Mouse (Mus musculus): ENCODE measurements at regions not wholly inside any gene's neighbourhood (a gene's known extent, or its start where the extent isn't known, plus 50 kb on each side); places are given as distances from the start of the nearest gene placed in this dataset.

DNA sequence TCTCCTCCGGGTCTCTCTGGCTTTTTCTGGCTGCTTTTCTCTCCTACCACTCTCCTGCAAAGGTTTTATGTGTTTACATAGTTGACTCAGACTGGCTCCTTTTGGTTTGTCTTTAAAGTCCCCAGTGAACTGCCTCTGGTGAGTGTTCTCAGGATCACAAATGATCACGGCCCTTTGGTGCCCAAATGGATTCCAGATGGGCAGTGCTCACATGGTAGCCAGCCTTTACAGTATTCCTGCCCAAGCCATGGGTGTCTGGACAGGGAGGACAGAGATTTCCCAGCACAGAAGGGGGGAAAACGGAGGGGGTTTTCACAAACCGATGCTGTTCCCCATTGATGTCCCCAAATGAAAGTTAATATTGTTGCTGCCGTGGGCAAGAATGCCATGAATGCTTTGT lies 70.4 kb upstream of the Msx2 start:
- no peak for TF ChIP-seq CTCF (IDR thresholded peaks at IDR 0.05; ENCODE audit: extremely low read depth, insufficient read depth, insufficient read length, insufficient replicate concordance)
- no peak for TF ChIP-seq POLR2A (IDR thresholded peaks at IDR 0.05; ENCODE audit: low read depth, low read length)

Data from spleen, adult 2 months (tissue).